Mouse (Mus musculus) CD4-positive, CD25-positive, alpha-beta regulatory T cell, adult 4 months (primary cell): ENCODE measurements around the gene Syn3. TPM values are rescaled to one million over a fixed set of nuclear protein-coding genes. Genes with fewer than 3 reads are reported as not detected.

Experiments used
- ATAC-seq: one replicate; pipeline ENCODE4 v1.8.0; 2017
- polyA plus RNA-seq, 2 experiments: library from polyadenylated mRNA; unstranded; fragments of 100-300 nt; shearing (Covaris generic); gene quantifications; one replicate each; pipeline ENCODE4 v1.2.1; 2017

Gene Syn3
- polyA plus RNA-seq, 2 experiments from 2014 or later, result 0.22 TPM; not detected in 1

GRCm38 (mm10) chr10:86367346-86367745 is 131.3 kb downstream of the Syn3 start:
- no peak for ATAC-seq

- ATAC-seq, result no peak
Observed at GRCm38 (mm10) chr10:86365632-86366092, 133.0 kb downstream of the Syn3 start.

- ATAC-seq, result no peak
Observed at GRCm38 (mm10) chr10:86363669-86364309, 134.9 kb downstream of the Syn3 start.

- no peak for ATAC-seq
Observed at GRCm38 (mm10) chr10:86359699-86360098, 139.0 kb downstream of the Syn3 start.

- no peak for ATAC-seq
Observed at GRCm38 (mm10) chr10:86359208-86359607, 139.5 kb downstream of the Syn3 start.

GRCm38 (mm10) chr10:86358307-86358975 is 140.3 kb downstream of the Syn3 start:
- no peak for ATAC-seq

GRCm38 (mm10) chr10:86356819-86357563 is 141.7 kb downstream of the Syn3 start:
- no peak for ATAC-seq

GRCm38 (mm10) chr10:86352521-86352920 is 146.2 kb downstream of the Syn3 start:
- no peak for ATAC-seq

GRCm38 (mm10) chr10:86351287-86351686 is 147.4 kb downstream of the Syn3 start:
- no peak for ATAC-seq

GRCm38 (mm10) chr10:86346235-86346840 is 152.4 kb downstream of the Syn3 start:
- ATAC-seq, result no peak

GRCm38 (mm10) chr10:86345645-86346044 is 153.1 kb downstream of the Syn3 start:
- no peak for ATAC-seq

- ATAC-seq, result no peak
Observed at GRCm38 (mm10) chr10:86344654-86345053, 154.0 kb downstream of the Syn3 start.

- ATAC-seq, result no peak
Observed at GRCm38 (mm10) chr10:86343931-86344330, 154.8 kb downstream of the Syn3 start.

GRCm38 (mm10) chr10:86343362-86343761 is 155.3 kb downstream of the Syn3 start:
- no peak for ATAC-seq

- ATAC-seq, result no peak
Observed at GRCm38 (mm10) chr10:86342713-86343112, 156.0 kb downstream of the Syn3 start.

- no peak for ATAC-seq
Observed at GRCm38 (mm10) chr10:86342151-86342550, 156.5 kb downstream of the Syn3 start.

- no peak for ATAC-seq
Observed at GRCm38 (mm10) chr10:86341589-86341988, 157.1 kb downstream of the Syn3 start.

GRCm38 (mm10) chr10:86340991-86341527 is 157.6 kb downstream of the Syn3 start:
- no peak for ATAC-seq

GRCm38 (mm10) chr10:86340421-86340820 is 158.3 kb downstream of the Syn3 start:
- no peak for ATAC-seq

GRCm38 (mm10) chr10:86339649-86340379 is 158.9 kb downstream of the Syn3 start:
- no peak for ATAC-seq

- no peak for ATAC-seq
Observed at GRCm38 (mm10) chr10:86339121-86339520, 159.6 kb downstream of the Syn3 start.

- no peak for ATAC-seq
Observed at GRCm38 (mm10) chr10:86338121-86338715, 160.5 kb downstream of the Syn3 start.
